Mouse (Mus musculus) olfactory bulb, adult 2 months (tissue): ENCODE measurements around the gene Lrba.

Source experiments
- CTCF ChIP-seq: fragments of 200-500 bp; IDR thresholded peaks from 2 replicates; pipeline ENCODE4 v1.5.1; 2012; ENCODE audit warnings: low read depth, mild to moderate bottlenecking, low read length, moderate library complexity; ENCODE audit not compliant: insufficient read depth
- POLR2A ChIP-seq: fragments of 200-500 bp; IDR thresholded peaks from 2 replicates; pipeline ENCODE4 v1.6.1; 2012; ENCODE audit warnings: mild to moderate bottlenecking, low read depth, low read length, moderate library complexity; ENCODE audit not compliant: insufficient read depth

DNA sequence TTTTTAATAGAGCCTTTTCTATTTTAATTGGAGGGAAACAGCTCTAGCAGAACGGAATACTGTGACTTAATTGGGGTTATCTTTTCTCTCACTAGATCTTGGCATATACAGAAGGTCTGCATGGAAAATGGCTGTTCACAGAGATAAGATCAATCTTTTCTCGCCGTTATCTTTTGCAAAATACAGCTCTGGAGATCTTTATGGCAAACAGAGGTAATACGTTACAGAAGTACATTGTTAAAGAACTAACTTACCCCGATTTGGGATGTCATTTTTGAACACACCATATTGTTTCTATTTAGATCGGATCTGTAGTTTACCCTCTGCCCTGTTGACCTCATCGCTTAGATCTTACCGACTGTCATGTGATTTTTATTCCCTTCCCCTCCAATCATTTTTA, 381.3 kb downstream of the Lrba start:
- TF ChIP-seq CTCF, result no peak
- no peak for TF ChIP-seq POLR2A
